Mouse (Mus musculus) cortical plate, adult 2 months (tissue): ENCODE results near the gene Olfr730. TPM values are rescaled to one million over a fixed set of nuclear protein-coding genes. Genes with fewer than 3 reads are reported as not detected.

Source experiments
- H3K27ac ChIP-seq: fragments of 200-500 bp; 2 replicates; pipeline ENCODE4 v1.5.1; 2012; ENCODE audit warnings: low read length, control low read depth, inconsistent platforms; ENCODE audit not compliant: insufficient read depth
- H3K4me1 ChIP-seq: fragments of 200-500 bp; 2 replicates; pipeline ENCODE4 v1.6.1; 2011; ENCODE audit warnings: low read length; ENCODE audit not compliant: control insufficient read depth, insufficient read depth
- H3K4me3 ChIP-seq: fragments of 200-500 bp; 2 replicates; pipeline ENCODE4 v1.5.1; 2011; ENCODE audit warnings: mild to moderate bottlenecking, low read length, control low read depth; ENCODE audit not compliant: insufficient read depth
- CTCF ChIP-seq: fragments of 200-500 bp; IDR thresholded peaks from 2 replicates; pipeline ENCODE4 v1.5.1; 2011; ENCODE audit warnings: mild to moderate bottlenecking, control low read depth, low read length; ENCODE audit not compliant: insufficient read depth; ENCODE audit errors: extremely low read depth
- POLR2A ChIP-seq: fragments of 200-500 bp; IDR thresholded peaks from 2 replicates; pipeline ENCODE4 v1.6.1; 2011; ENCODE audit warnings: mild to moderate bottlenecking, low read length, control low read depth; ENCODE audit not compliant: insufficient read depth; ENCODE audit errors: extremely low read depth
- polyA plus RNA-seq: library from polyadenylated mRNA; depleted of rRNA; stranded (reverse); fragments of >200 nt; gene quantifications from 2 replicates; pipeline ENCODE4 v1.2.3, GENCODE M21; 2012; rRNA removed

Gene Olfr730
- polyA plus RNA-seq = not detected in 2 replicates

GRCm38 (mm10) chr14:50188098-50188497, at the start of gene Olfr730:
Olfr730 (minus strand) TSS chr14:50188198.
- no peak for TF ChIP-seq POLR2A
- no peak for TF ChIP-seq CTCF
- no peak within 1 kb of the TSS for H3K27ac ChIP-seq
- no peaks in the 10 kb centered on the region for H3K4me1 ChIP-seq
- H3K4me3 ChIP-seq = no peak within 1 kb of the TSS

- Histone ChIP-seq H3K4me3 (no peak within 1 kb of the TSS), H3K4me1 (no peaks in the 10 kb centered on the region), H3K27ac (no peak within 1 kb of the TSS)
- TF ChIP-seq CTCF (no peak), POLR2A (no peak)
These were observed 35.2 kb downstream of the Olfr730 start, which contains the start of gene Olfr729 for GRCm38 (mm10) chr14:50152810-50153209. Olfr729 (minus strand) TSS chr14:50152910.

GRCm38 (mm10) chr14:50142580-50142979, 45.4 kb downstream of the Olfr730 start, which contains the start of gene Olfr728:
Olfr728 (minus strand) TSS chr14:50142680.
- TF ChIP-seq CTCF = no peak
- no peak for TF ChIP-seq POLR2A
- Histone ChIP-seq H3K4me1 (no peaks in the 10 kb centered on the region), H3K27ac (no peak within 1 kb of the TSS), H3K4me3 (no peak within 1 kb of the TSS)

Other genes starting within 250 kb of the Olfr730 start
- gene Olfr724, start 224.9 kb downstream of the Olfr730 start, polyA plus RNA-seq = not detected in 2 replicates
- not detected in 2 replicates for gene Olfr725, start 147.8 kb downstream of the Olfr730 start, polyA plus RNA-seq
- gene Olfr726, start 97.2 kb downstream of the Olfr730 start, polyA plus RNA-seq = not detected in 2 replicates
- gene Olfr727, start 65.0 kb downstream of the Olfr730 start, polyA plus RNA-seq = not detected in 2 replicates
- not detected in 2 replicates for gene Olfr728, start 45.5 kb downstream of the Olfr730 start, polyA plus RNA-seq
- not detected in 2 replicates for gene Olfr729, start 35.3 kb downstream of the Olfr730 start, polyA plus RNA-seq
- not detected in 2 replicates for gene Olfr731, start 53.7 kb upstream of the Olfr730 start, polyA plus RNA-seq
- not detected in 2 replicates for gene Olfr732, start 96.0 kb upstream of the Olfr730 start, polyA plus RNA-seq
- not detected in 2 replicates for gene Olfr733, start 113.3 kb upstream of the Olfr730 start, polyA plus RNA-seq
- not detected in 2 replicates for gene Olfr734, start 138.6 kb upstream of the Olfr730 start, polyA plus RNA-seq
- gene Olfr735, start 160.7 kb upstream of the Olfr730 start, polyA plus RNA-seq = not detected in 2 replicates
- gene Tlr11, start 169.7 kb upstream of the Olfr730 start, polyA plus RNA-seq = not detected in 2 replicates
- not detected in 2 replicates for gene Olfr736, start 193.0 kb upstream of the Olfr730 start, polyA plus RNA-seq
- not detected in 2 replicates for gene Olfr738, start 219.4 kb upstream of the Olfr730 start, polyA plus RNA-seq
- not detected in 2 replicates for gene Olfr739, start 230.4 kb upstream of the Olfr730 start, polyA plus RNA-seq